Mouse (Mus musculus) lung, adult 2 months (tissue): ENCODE measurements at regions not wholly inside any gene's neighbourhood (a gene's known extent, or its start where the extent isn't known, plus 50 kb on each side); places are given as distances from the start of the nearest gene placed in this dataset.
"Not testable (repeated sequence)": the region's sequence is repeated elsewhere in the genome, so short reads cannot be mapped to it uniquely, and the experiment has no call there.

Experiments used
- DNase-seq: peaks from one replicate; pipeline ENCODE4 v3.0.0; 2022
- H3K4me1 ChIP-seq: fragments of 200-500 bp; 2 replicates; pipeline ENCODE4 v1.6.1; 2011; ENCODE audit warnings: low read length; ENCODE audit not compliant: control insufficient read depth, insufficient read depth
- H3K4me3 ChIP-seq: fragments of 200-500 bp; replicated peaks from 2 replicates; pipeline ENCODE3; 2011; ENCODE audit warnings: low read depth, mild to moderate bottlenecking, control low read depth, low read length; ENCODE audit errors: extremely low read depth
- CTCF ChIP-seq: fragments of 200-500 bp; IDR thresholded peaks from 2 replicates; pipeline ENCODE4 v1.5.1; 2011; ENCODE audit warnings: mild to moderate bottlenecking, low read length, control low read depth; ENCODE audit not compliant: insufficient read depth
- POLR2A ChIP-seq: fragments of 200-500 bp; IDR thresholded peaks from 2 replicates; pipeline ENCODE4 v1.6.1; 2011; ENCODE audit warnings: low read depth, mild to moderate bottlenecking, control low read depth, low read length, borderline replicate concordance; ENCODE audit errors: extremely low read depth
- WGBS: fragments of 180-500 bp; shearing (Covaris S2); methylation state at CpG from one replicate; pipeline ENCODE4 v1.1.7; 2018; 5-methylcytosine and 5-hydroxymethylcytosine counted together

- not testable (repeated sequence) for H3K4me1 ChIP-seq, H3K4me3 ChIP-seq, DNase-seq
- WGBS: 63% methylated on average over 2 of the region's 2 CpGs
Measured at GRCm38 (mm10) chr19:3158149-3158548, 124.6 kb upstream of the Mrpl21 start.

GRCm38 (mm10) chr19:3159346-3159745 lies 123.4 kb upstream of the Mrpl21 start:
- WGBS: 89% methylated on average over 12 of the region's 12 CpGs
- TF ChIP-seq CTCF (no peak), POLR2A (no peak)
- Histone ChIP-seq H3K4me3 (no peak overlapping the region), H3K4me1 (no peaks in the 10 kb centered on the region)
- no peak for DNase-seq

- TF ChIP-seq POLR2A (no peak), CTCF (no peak)
- H3K4me1 ChIP-seq: no peaks in the 10 kb centered on the region
- WGBS: 58% methylated on average over 7 of the region's 7 CpGs
- H3K4me3 ChIP-seq: no peak overlapping the region
- no peak for DNase-seq
Measured at GRCm38 (mm10) chr19:3167683-3168082, 115.0 kb upstream of the Mrpl21 start.

GRCm38 (mm10) chr19:3182625-3183024 lies 100.1 kb upstream of the Mrpl21 start:
- DNase-seq: no peak
- Histone ChIP-seq H3K4me3 (no peak overlapping the region), H3K4me1 (no peaks in the 10 kb centered on the region)
- WGBS: 57% methylated on average over 2 of the region's 2 CpGs
- no peak for TF ChIP-seq POLR2A
- no peak for TF ChIP-seq CTCF

- H3K4me1 ChIP-seq: no peaks in the 10 kb centered on the region
- DNase-seq: no peak
- no peak for TF ChIP-seq CTCF
- no peak for TF ChIP-seq POLR2A
Measured at GRCm38 (mm10) chr19:3192644-3193043, 90.1 kb upstream of the Mrpl21 start.

GRCm38 (mm10) chr19:3204504-3204903 lies 78.2 kb upstream of the Mrpl21 start:
- WGBS: 60% methylated on average over 5 of the region's 5 CpGs
- not testable (repeated sequence) for DNase-seq

More at GRCm38 (mm10) chr19:3192644-3193043, 90.1 kb upstream of the Mrpl21 start:
- no peak overlapping the region for H3K4me3 ChIP-seq

GRCm38 (mm10) chr19:3205406-3205805 lies 77.3 kb upstream of the Mrpl21 start:
- H3K4me1 ChIP-seq, H3K4me3 ChIP-seq, DNase-seq: not testable (repeated sequence)
- WGBS: 77% methylated on average over 28 of the region's 28 CpGs

More at GRCm38 (mm10) chr19:3204504-3204903, 78.2 kb upstream of the Mrpl21 start:
- H3K4me1 ChIP-seq, H3K4me3 ChIP-seq: not testable (repeated sequence)
- TF ChIP-seq CTCF: peak; percentile 52

GRCm38 (mm10) chr19:3208283-3208682 lies 74.4 kb upstream of the Mrpl21 start:
- H3K4me1 ChIP-seq: no peaks in the 10 kb centered on the region
- 8% methylated on average over 4 of the region's 4 CpGs for WGBS
- no peak overlapping the region for H3K4me3 ChIP-seq
- peak; percentile 9 for DNase-seq
- TF ChIP-seq CTCF (peak; percentile 54; the same call in 1 of the 2 replicates), POLR2A (no peak)
